Mouse (Mus musculus) embryonic facial prominence, embryonic 11.5 days (tissue): ENCODE results near the gene Zfp428. TPM values are rescaled to one million over a fixed set of nuclear protein-coding genes. Genes with fewer than 3 reads are reported as not detected.
A peak's percentile ranks its signal among the peaks of the same experiment; 100 is the strongest.

ENCODE experiments used
- ATAC-seq: fragments of 200-750 bp; cut with Nextera tagmentation; replicated peaks from 2 replicates; pipeline ENCODE4 v1.8.0; 2017; ENCODE audit warnings: low read depth; ENCODE audit not compliant: insufficient number of reproducible peaks, low FRiP score, low TSS enrichment
- DNase-seq: peaks from one replicate; pipeline ENCODE4 v3.0.0-alpha.2; 2015; ENCODE audit warnings: low spot score
- H3K27ac ChIP-seq: fragments of 300-500 bp; sonication (generic); replicated peaks from 2 replicates; pipeline ENCODE4 v1.5.1; 2014; ENCODE audit warnings: mild to moderate bottlenecking, low read depth, low read length, control low read depth
- H3K27me3 ChIP-seq: fragments of 300-500 bp; sonication (generic); 2 replicates; pipeline ENCODE4 v1.6.1; 2014; ENCODE audit warnings: mild to moderate bottlenecking, low read length, moderate library complexity, mixed read lengths; ENCODE audit not compliant: control insufficient read depth, insufficient read depth
- H3K36me3 ChIP-seq: fragments of 300-500 bp; sonication (generic); replicated peaks from 2 replicates; pipeline ENCODE4 v1.6.1; 2014; ENCODE audit warnings: low read depth, mild to moderate bottlenecking, low read length, moderate library complexity, mixed read lengths; ENCODE audit not compliant: control insufficient read depth, insufficient read depth
- H3K4me1 ChIP-seq: fragments of 300-500 bp; sonication (generic); 2 replicates; pipeline ENCODE4 v1.6.1; 2014; ENCODE audit warnings: low read length, mixed read lengths; ENCODE audit not compliant: control insufficient read depth, insufficient read depth
- H3K4me2 ChIP-seq: fragments of 300-500 bp; sonication (generic); 2 replicates; pipeline ENCODE4 v1.6.1; 2014; ENCODE audit warnings: low read depth, mild to moderate bottlenecking, control low read depth, low read length, moderate library complexity
- H3K4me3 ChIP-seq: fragments of 300-500 bp; sonication (generic); 2 replicates; pipeline ENCODE4 v1.5.1; 2014; ENCODE audit warnings: low read depth, low read length, control low read depth
- H3K9ac ChIP-seq: fragments of 300-500 bp; sonication (generic); replicated peaks from 2 replicates; pipeline ENCODE4 v1.6.1; 2014; ENCODE audit warnings: mild to moderate bottlenecking, control low read depth, low read length
- H3K9me3 ChIP-seq: fragments of 300-500 bp; sonication (generic); replicated peaks from 2 replicates; pipeline ENCODE4 v1.6.1; 2016; ENCODE audit warnings: mild to moderate bottlenecking, low read length, inconsistent platforms, mixed read lengths; ENCODE audit not compliant: control insufficient read depth
- WGBS: fragments of 180-500 bp; shearing (Covaris S2); extraction: QIAGEN DNeasy Blood & Tissue Kit; methylation state at CpG from one replicate; pipeline ENCODE4 v1.1.7; 2014; 5-methylcytosine and 5-hydroxymethylcytosine counted together
- polyA plus RNA-seq: library from polyadenylated mRNA; unstranded; fragments of >200 nt; fragmentation: Nextera tagmentation; extraction: Ambion mirVana; gene quantifications from 2 replicates; pipeline ENCODE4 v1.2.1, GENCODE M21; 2014

Gene Zfp428
- polyA plus RNA-seq, 1 experiment from 2014 or later, result 52.5 TPM

DNA sequence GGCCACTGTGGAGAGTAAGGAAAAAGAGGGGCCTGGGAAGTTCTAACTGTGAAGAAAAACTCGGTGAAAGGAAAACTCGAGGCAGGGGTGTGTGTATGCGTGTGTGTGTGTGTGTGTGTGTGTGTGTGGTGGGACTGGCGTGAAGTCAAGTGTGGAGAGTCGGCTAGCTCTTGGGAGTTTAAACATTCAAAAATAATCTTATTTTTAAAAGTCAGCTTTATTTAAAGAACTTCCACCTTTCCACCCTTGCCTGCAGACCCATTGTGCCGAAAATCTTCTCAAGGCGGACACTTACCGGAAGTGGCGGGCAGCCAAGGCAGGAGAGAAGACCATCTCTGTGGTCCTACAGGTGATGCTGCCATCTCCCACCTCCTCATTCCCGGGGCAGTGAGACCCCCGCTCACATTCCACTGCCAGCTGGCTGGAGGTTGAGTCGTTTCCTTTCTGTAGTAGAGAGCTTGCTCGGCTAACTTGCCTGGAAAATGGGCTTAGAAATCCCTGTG, 40.8 kb downstream of the Zfp428 start:
- H3K4me2 ChIP-seq, result peak overlapping the region; percentile 65
- H3K9me3 ChIP-seq, result no peaks in the 10 kb centered on the region
- DNase-seq, result no peak
- no peaks in the 10 kb centered on the region for H3K27me3 ChIP-seq
- no peak; the same call in 1 of the 2 replicates for ATAC-seq
- 25% methylated on average over 13 of the region's 13 CpGs for WGBS
- peaks cover 3% of the 10 kb centered on the region for H3K4me1 ChIP-seq
- H3K27ac ChIP-seq, result 0 out of 2 replicates have a peak overlapping the region, but pooled peaks have one; percentile 7
- H3K4me3 ChIP-seq, result peak overlapping the region; percentile 85
- no peaks in the 10 kb centered on the region; the same call in 1 of the 2 replicates for H3K36me3 ChIP-seq
- H3K9ac ChIP-seq, result peak overlapping the region; percentile 83

- 86% methylated on average over 12 of the region's 12 CpGs for WGBS
Measured at GRCm38 (mm10) chr7:24551985-24552759, 45.4 kb downstream of the Zfp428 start.

DNA sequence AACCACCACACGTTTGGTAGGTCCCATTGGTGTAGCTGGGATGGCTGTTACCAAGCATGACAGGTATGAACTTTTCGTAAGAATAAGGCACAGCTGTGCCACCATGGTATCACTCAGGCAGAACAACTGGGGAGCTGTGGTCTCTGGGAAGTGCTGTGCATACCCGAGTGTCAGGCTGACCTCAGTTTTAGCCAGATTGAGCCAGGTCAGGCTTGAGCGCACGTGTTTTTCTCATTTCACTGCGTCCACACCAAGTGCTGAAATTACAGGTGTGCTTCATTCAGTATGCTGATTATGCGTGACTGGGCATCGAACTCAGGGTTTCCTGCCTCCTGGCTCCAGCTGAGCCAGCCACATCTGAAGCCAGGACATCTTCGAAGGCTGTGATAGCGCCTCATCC, 49.0 kb downstream of the Zfp428 start:
- Histone ChIP-seq H3K4me2 (no peak overlapping the region), H3K9ac (no peak overlapping the region), H3K36me3 (peaks cover 6% of the 10 kb centered on the region; the same call in 1 of the 2 replicates), H3K4me3 (no peak overlapping the region), H3K4me1 (no peaks in the 10 kb centered on the region), H3K27me3 (no peaks in the 10 kb centered on the region), H3K9me3 (no peaks in the 10 kb centered on the region), H3K27ac (no peak overlapping the region)
- 85% methylated on average over 10 of the region's 10 CpGs for WGBS
- ATAC-seq, result no peak
- DNase-seq, result no peak

More at GRCm38 (mm10) chr7:24551985-24552759, 45.4 kb downstream of the Zfp428 start:
- Histone ChIP-seq H3K4me1 (peaks cover 3% of the 10 kb centered on the region; the same call in 1 of the 2 replicates), H3K4me3 (no peak overlapping the region), H3K36me3 (peaks cover 4% of the 10 kb centered on the region; the same call in 1 of the 2 replicates), H3K27me3 (no peaks in the 10 kb centered on the region), H3K4me2 (no peak overlapping the region), H3K9me3 (no peaks in the 10 kb centered on the region), H3K9ac (no peak overlapping the region), H3K27ac (no peak overlapping the region)
- ATAC-seq (no peak), DNase-seq (no peak)

DNA sequence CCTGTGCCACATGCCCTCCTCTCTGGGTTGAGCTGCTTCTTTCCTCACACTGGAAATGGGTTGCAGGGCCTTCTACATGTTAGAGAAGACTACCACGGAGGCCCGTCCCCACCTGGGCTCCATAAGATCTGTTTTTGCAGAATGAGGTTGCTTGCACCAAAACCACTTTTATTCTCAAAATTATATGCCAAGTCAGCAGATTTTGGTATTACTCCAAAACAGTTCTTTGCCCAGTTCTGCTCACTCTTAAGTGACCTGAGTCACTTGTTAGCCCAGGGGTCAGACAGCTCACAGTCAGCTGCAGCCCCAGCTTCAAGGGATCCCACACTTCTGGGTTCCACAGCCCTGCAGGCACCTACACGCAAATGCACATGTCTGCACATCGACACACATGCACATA, 54.6 kb downstream of the Zfp428 start:
- no peak overlapping the region for H3K9ac ChIP-seq
- 87% methylated on average over 4 of the region's 4 CpGs for WGBS
- H3K36me3 ChIP-seq, result peaks cover 2% of the 10 kb centered on the region
- no peak for DNase-seq
- H3K27me3 ChIP-seq, result no peaks in the 10 kb centered on the region
- no peak overlapping the region for H3K4me3 ChIP-seq
- no peak overlapping the region for H3K4me2 ChIP-seq
- ATAC-seq, result no peak
- H3K9me3 ChIP-seq, result no peaks in the 10 kb centered on the region
- H3K27ac ChIP-seq, result no peak overlapping the region
- H3K4me1 ChIP-seq, result no peaks in the 10 kb centered on the region

GRCm38 (mm10) chr7:24563191-24563836, 56.5 kb downstream of the Zfp428 start:
- no peaks in the 10 kb centered on the region for H3K4me1 ChIP-seq
- H3K4me3 ChIP-seq, result no peak overlapping the region
- DNase-seq (no peak), ATAC-seq (no peak)
- H3K9ac ChIP-seq, result no peak overlapping the region
- H3K36me3 ChIP-seq, result peaks cover 11% of the 10 kb centered on the region
- H3K9me3 ChIP-seq, result no peaks in the 10 kb centered on the region
- WGBS, result 92% methylated on average over 8 of the region's 8 CpGs
- H3K4me2 ChIP-seq, result no peak overlapping the region
- no peaks in the 10 kb centered on the region for H3K27me3 ChIP-seq
- H3K27ac ChIP-seq, result no peak overlapping the region

DNA sequence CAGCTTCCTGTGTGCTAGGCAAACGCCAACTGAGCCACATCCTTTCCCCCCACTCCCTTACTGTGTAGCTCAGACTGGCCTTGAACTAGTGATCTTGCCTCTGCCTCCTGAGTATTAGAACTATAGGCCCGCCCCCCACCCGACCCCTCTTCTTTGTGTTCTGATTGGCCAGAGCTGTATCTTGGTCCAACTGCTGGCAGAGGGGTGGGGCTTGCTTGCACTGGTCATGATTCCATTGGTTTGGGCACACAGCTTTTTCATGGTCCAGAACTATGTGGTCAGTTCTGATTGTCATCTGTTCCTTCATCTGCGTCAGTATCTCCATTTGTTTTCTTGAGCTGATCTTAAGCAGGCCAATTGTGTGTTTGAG, 57.0 kb downstream of the Zfp428 start:
- no peaks in the 10 kb centered on the region for H3K4me1 ChIP-seq
- no peaks in the 10 kb centered on the region for H3K9me3 ChIP-seq
- no peak overlapping the region for H3K4me3 ChIP-seq
- no peak overlapping the region for H3K9ac ChIP-seq
- H3K27ac ChIP-seq, result no peak overlapping the region
- no peaks in the 10 kb centered on the region for H3K27me3 ChIP-seq
- DNase-seq (no peak), ATAC-seq (no peak)
- no peak overlapping the region for H3K4me2 ChIP-seq
- WGBS, result 91% methylated on average over 4 of the region's 4 CpGs
- peaks cover 13% of the 10 kb centered on the region for H3K36me3 ChIP-seq

- WGBS, result 70% methylated on average over 6 of the region's 6 CpGs
- no peak for ATAC-seq
Measured at GRCm38 (mm10) chr7:24564607-24565265, 57.9 kb downstream of the Zfp428 start.

More at GRCm38 (mm10) chr7:24564607-24565265, 57.9 kb downstream of the Zfp428 start:
- Histone ChIP-seq H3K27me3 (no peaks in the 10 kb centered on the region), H3K4me1 (no peaks in the 10 kb centered on the region), H3K4me3 (no peak overlapping the region), H3K9me3 (no peaks in the 10 kb centered on the region), H3K4me2 (no peak overlapping the region), H3K36me3 (peaks cover 11% of the 10 kb centered on the region), H3K9ac (no peak overlapping the region), H3K27ac (no peak overlapping the region)
- DNase-seq, result peak; percentile 73
